Mouse (Mus musculus) neutrophil, adult 5-6 weeks (primary cell): ENCODE measurements around the gene Sprr2f. TPM values are rescaled to one million over a fixed set of nuclear protein-coding genes. Genes with fewer than 3 reads are reported as not detected.

Experiments used
- ATAC-seq: fragments of 151-379, 151-347 bp; 2 replicates; pipeline ENCODE4 v1.8.0; 2017; ENCODE audit warnings: mild to moderate bottlenecking, moderate TSS enrichment; ENCODE audit not compliant: insufficient number of reproducible peaks, poor library complexity, low FRiP score, severe bottlenecking; ENCODE audit errors: extremely low read depth
- total RNA-seq: library from RNA; stranded (forward); fragments of 200-1000 nt; gene quantifications from 2 replicates; pipeline ENCODE4 v1.2.3, GENCODE M21; 2017

Sprr2f gene
- total RNA-seq: not detected in 2 replicates

DNA sequence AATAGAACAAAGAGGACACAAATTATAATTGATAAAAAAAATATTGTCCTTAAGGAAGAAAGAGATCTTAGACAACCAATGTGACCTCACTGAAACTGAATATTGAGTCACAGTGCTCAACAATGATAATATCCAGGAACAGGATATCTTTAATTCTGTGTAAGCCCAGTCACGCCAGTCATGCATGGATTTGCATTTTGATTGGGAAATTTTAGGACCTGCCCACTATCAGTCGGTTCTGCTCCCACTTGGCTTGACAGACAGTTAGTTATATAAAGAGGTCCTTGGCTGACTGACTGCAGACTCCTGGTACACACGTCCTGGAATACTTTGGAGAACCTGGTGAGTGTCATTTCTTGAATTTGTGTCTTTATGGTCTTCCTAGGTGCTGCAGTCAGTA, at the start of gene Sprr2f:
Gene Sprr2f, plus strand, starts transcription at position 301 of the 400 bp plus-strand sequence.
- ATAC-seq: no peak

- no peak for ATAC-seq
Observed at GRCm38 (mm10) chr3:92316320-92316719, 48.7 kb upstream of the Sprr2f start, which contains the start of gene Sprr2b. Gene Sprr2b (plus strand): TSS chr3:92316620.

DNA sequence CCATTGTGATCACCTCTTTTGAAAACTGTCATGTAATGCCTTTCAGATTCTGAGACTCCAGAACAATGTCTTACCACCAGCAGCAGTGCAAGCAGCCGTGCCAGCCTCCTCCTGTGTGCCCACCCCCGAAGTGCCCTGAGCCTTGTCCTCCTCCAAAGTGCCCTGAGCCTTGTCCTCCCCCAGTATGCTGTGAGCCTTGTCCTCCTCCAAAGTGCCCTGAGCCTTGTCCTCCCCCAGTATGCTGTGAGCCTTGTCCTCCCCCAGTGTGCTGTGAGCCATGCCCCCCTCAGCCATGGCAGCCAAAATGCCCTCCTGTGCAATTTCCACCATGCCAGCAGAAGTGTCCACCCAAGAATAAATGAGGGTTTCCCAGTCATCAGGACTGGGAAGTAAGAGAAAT, 47.6 kb upstream of the Sprr2f start:
- no peak for ATAC-seq

DNA sequence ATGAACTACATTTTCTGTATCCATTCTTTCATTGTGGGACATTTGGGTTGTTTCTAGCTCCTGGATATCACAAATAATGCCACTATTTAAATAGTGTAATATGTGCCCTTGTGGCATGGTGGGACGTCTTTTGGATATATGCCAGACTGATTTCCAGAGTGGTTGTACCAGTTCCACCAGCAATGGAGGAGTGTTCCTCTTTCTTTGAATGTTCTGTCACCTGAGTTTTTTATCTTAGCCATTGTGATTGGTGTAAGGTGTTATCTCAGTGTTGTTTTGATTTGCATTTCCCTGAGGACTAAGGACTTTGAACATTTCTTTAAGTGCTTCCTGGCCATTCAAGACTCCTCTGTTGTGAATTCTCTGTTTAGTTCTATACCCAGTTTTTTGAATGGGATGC, 28.7 kb upstream of the Sprr2f start:
- no peak for ATAC-seq

DNA sequence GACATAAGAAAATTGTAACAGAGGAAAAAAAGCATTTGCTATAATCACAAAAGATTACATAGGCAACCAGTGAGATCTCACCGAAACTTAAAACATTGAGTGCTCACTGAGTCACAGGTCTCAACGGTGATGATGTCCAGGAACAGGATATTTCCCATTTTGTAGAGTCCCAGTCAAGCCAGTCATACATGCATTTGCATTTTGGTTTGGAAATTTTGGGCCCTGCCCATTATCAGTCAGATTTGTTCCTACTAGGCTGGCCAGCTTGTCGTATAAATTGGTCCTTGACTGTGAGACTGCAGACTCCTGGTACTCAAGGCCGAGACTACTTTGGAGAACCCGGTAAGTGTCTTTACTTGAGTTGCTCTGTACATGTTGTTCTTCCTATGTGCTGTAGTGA, 26.1 kb upstream of the Sprr2f start, which contains the start of gene Sprr2d:
Gene Sprr2d, plus strand, starts transcription at position 301 of the 400 bp plus-strand sequence.
- ATAC-seq: no peak

DNA sequence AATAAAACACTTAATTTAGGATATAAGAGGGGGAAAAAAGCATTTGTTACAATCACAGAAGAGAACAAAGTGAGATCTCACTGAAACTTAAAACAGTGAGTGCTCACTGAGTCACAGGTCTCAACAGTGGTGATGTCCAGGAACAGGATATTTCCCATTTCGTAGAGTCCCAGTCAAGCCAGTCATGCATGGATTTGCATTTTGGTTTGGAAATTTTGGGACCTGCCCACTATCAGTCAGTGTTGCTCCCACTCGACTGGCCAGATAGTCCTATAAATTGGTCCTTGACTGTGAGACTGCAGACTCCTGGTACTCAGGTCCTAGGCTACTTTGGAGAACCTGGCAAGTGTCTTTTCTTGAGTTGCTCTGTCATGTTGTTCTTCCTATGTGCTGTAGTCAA, 13.1 kb upstream of the Sprr2f start, which contains the start of gene Sprr2e:
Gene Sprr2e, plus strand, starts transcription at position 301 of the 400 bp plus-strand sequence.
- ATAC-seq: no peak

GRCm38 (mm10) chr3:92361619-92362018, 3.4 kb upstream of the Sprr2f start:
- no peak for ATAC-seq

- no peak for ATAC-seq
Observed at GRCm38 (mm10) chr3:92373613-92374012, 8.6 kb downstream of the Sprr2f start.

- ATAC-seq: no peak
Observed at GRCm38 (mm10) chr3:92385385-92385784, 20.4 kb downstream of the Sprr2f start, which contains the start of gene Sprr2h. Gene Sprr2h (plus strand): TSS chr3:92385685.

GRCm38 (mm10) chr3:92394301-92394700, 29.3 kb downstream of the Sprr2f start:
- no peak for ATAC-seq

GRCm38 (mm10) chr3:92407691-92408090, 42.7 kb downstream of the Sprr2f start, which contains the start of gene Sprr2i:
Gene Sprr2i (plus strand): TSS chr3:92407991.
- no peak for ATAC-seq

Other genes starting within 250 kb of the Sprr2f start
- not detected in 2 replicates for gene Prr9, start 241.2 kb upstream of the Sprr2f start, total RNA-seq
- gene Lelp1, start 222.4 kb upstream of the Sprr2f start, total RNA-seq: not detected in 2 replicates
- gene Sprr2a1, start 149.4 kb upstream of the Sprr2f start, total RNA-seq: not detected in 2 replicates
- 0.12 TPM in 1 of 2 replicates, not detected in the other for gene Sprr2a2, start 149.3 kb upstream of the Sprr2f start, total RNA-seq
- gene Sprr2a3, start 79.8 kb upstream of the Sprr2f start, total RNA-seq: not detected in 2 replicates
- not detected in 2 replicates for gene Sprr2b, start 48.6 kb upstream of the Sprr2f start, total RNA-seq
- not detected in 2 replicates for gene Sprr2d, start 26.0 kb upstream of the Sprr2f start, total RNA-seq
- not detected in 2 replicates for gene Sprr2e, start 13.0 kb upstream of the Sprr2f start, total RNA-seq
- gene Sprr2h, start 20.5 kb downstream of the Sprr2f start, total RNA-seq: not detected in 2 replicates
- not detected in 2 replicates for gene Sprr2i, start 42.8 kb downstream of the Sprr2f start, total RNA-seq
- gene Sprr2j-ps, start 52.9 kb downstream of the Sprr2f start, total RNA-seq: not detected in 2 replicates
- gene Gm9774, start 64.2 kb downstream of the Sprr2f start, total RNA-seq: 2.1 and 3.1 TPM in 2 replicates
- gene Sprr2k, start 67.4 kb downstream of the Sprr2f start, total RNA-seq: not detected in 2 replicates
- not detected in 2 replicates for gene Sprr1b, start 73.6 kb downstream of the Sprr2f start, total RNA-seq
- gene Sprr3, start 93.5 kb downstream of the Sprr2f start, total RNA-seq: not detected in 2 replicates
- gene Sprr1a, start 120.7 kb downstream of the Sprr2f start, total RNA-seq: not detected in 2 replicates
- gene Sprr4, start 135.3 kb downstream of the Sprr2f start, total RNA-seq: not detected in 2 replicates
- 0.98 TPM in 1 of 2 replicates, not detected in the other for gene 2310046K23Rik, start 169.3 kb downstream of the Sprr2f start, total RNA-seq
- gene Ivl, start 208.5 kb downstream of the Sprr2f start, total RNA-seq: not detected in 2 replicates
- not detected in 2 replicates for gene Smcp, start 223.8 kb downstream of the Sprr2f start, total RNA-seq
- not detected in 2 replicates for gene 2210017I01Rik, start 242.3 kb downstream of the Sprr2f start, total RNA-seq